Mouse (Mus musculus): ENCODE measurements around the gene Maml3. TPM values are rescaled to one million over a fixed set of nuclear protein-coding genes. Genes with fewer than 3 reads are reported as not detected.

Gene Maml3
- total and polyA plus RNA-seq, 3 experiments, result 0.81 to 1.8 (median 0.98) TPM

- H3K27me3 ChIP-seq (replicated peaks), result no peaks in the 10 kb centered on the region
- H3K9me3 ChIP-seq (replicated peaks; ENCODE audit: low read length), result no peaks in the 10 kb centered on the region
- no peaks in the 10 kb centered on the region for H3K36me3 ChIP-seq (replicated peaks in 1 of 2; ENCODE audit: control insufficient read depth in 1 of 2, insufficient read depth in 1 of 2, low read length in 1 of 2)
- no peak overlapping the region for H3K4me2 ChIP-seq (ENCODE audit: insufficient read depth, low read depth, poor library complexity, severe bottlenecking)
- dilution Hi-C loops (cut with MboI; ENCODE audit: extremely low pct_ligation_motif_present, extremely low pct_unique_long_range_greater_than_20kb, low sequenced_read_pairs) (no loop called here), in situ Hi-C loops (cut with MboI; ENCODE audit: low pct_ligation_motif_present, low pct_unique_long_range_greater_than_20kb, low sequenced_read_pairs) (no loop called here)
- no peak for DNase-seq (ENCODE audit: extremely low read depth)
- no peaks in the 10 kb centered on the region for H3K79me2 ChIP-seq (replicated peaks; ENCODE audit: control insufficient read depth, extremely low read depth, insufficient read depth, poor library complexity, severe bottlenecking)
- H3K4me1 ChIP-seq (ENCODE audit: control insufficient read depth in 1 of 2, insufficient read depth in 2 of 2), result peaks cover 14 to 34% of the 10 kb centered on the region in 2 experiments; a peak in 3 of 4 replicates
- H3K27ac ChIP-seq (ENCODE audit: insufficient read depth, low read depth), result no peak overlapping the region
- no peak overlapping the region for H3K9ac ChIP-seq (ENCODE audit: insufficient read depth, low read depth)
- no peak for TF ChIP-seq CTCF (conservative IDR thresholded peaks at IDR 0.05 in 1 of 2, IDR thresholded peaks at IDR 0.05 in 1 of 2; ENCODE audit: low read depth in 2 of 2, low read length in 2 of 2)
- H3K4me3 ChIP-seq (replicated peaks in 1 of 3; ENCODE audit: low read depth in 2 of 3, low read length in 2 of 3, poor library complexity in 1 of 3), result no peak overlapping the region
Measured at GRCm38 (mm10) chr3:51888295-51888661, 216.6 kb downstream of the Maml3 start.

GRCm38 (mm10) chr3:51885920-51886319 is 219.0 kb downstream of the Maml3 start:
- no peak overlapping the region for H3K4me2 ChIP-seq (ENCODE audit: insufficient read depth, low read depth, poor library complexity, severe bottlenecking)
- in situ Hi-C loops (cut with MboI; ENCODE audit: low pct_ligation_motif_present, low pct_unique_long_range_greater_than_20kb, low sequenced_read_pairs) (no loop called here), dilution Hi-C loops (cut with MboI; ENCODE audit: extremely low pct_ligation_motif_present, extremely low pct_unique_long_range_greater_than_20kb, low sequenced_read_pairs) (no loop called here)
- no peak overlapping the region for H3K9ac ChIP-seq (ENCODE audit: insufficient read depth, low read depth)
- no peak overlapping the region for H3K27ac ChIP-seq (ENCODE audit: insufficient read depth, low read depth)
- H3K9me3 ChIP-seq (replicated peaks; ENCODE audit: low read length), result no peaks in the 10 kb centered on the region
- H3K79me2 ChIP-seq (replicated peaks; ENCODE audit: control insufficient read depth, extremely low read depth, insufficient read depth, poor library complexity, severe bottlenecking), result no peaks in the 10 kb centered on the region
- H3K4me1 ChIP-seq (ENCODE audit: control insufficient read depth in 1 of 2, insufficient read depth in 2 of 2), result peaks cover 9 to 26% of the 10 kb centered on the region in 2 experiments; a peak in 3 of 4 replicates
- H3K27me3 ChIP-seq (replicated peaks), result no peaks in the 10 kb centered on the region
- H3K4me3 ChIP-seq (replicated peaks in 1 of 3; ENCODE audit: low read depth in 2 of 3, low read length in 2 of 3, poor library complexity in 1 of 3), result no peak overlapping the region
- no peak for TF ChIP-seq TBP (conservative IDR thresholded peaks at IDR 0.05; ENCODE audit: low read depth, low read length)
- no peak for TF ChIP-seq UBTF (IDR thresholded peaks at IDR 0.05; ENCODE audit: low read depth, low read length)
- no peak for TF ChIP-seq MYC (IDR thresholded peaks at IDR 0.05; ENCODE audit: low read depth, low read length)
- no peak for TF ChIP-seq MAX (IDR thresholded peaks at IDR 0.05; ENCODE audit: low read length)
- TF ChIP-seq CTCF (conservative IDR thresholded peaks at IDR 0.05 in 1 of 2, IDR thresholded peaks at IDR 0.05 in 1 of 2; ENCODE audit: low read depth in 2 of 2, low read length in 2 of 2), result no peak
- TF ChIP-seq ETS1 (conservative IDR thresholded peaks at IDR 0.05; ENCODE audit: low read depth, low read length), result no peak
- TF ChIP-seq MAFK (IDR thresholded peaks at IDR 0.05; ENCODE audit: insufficient replicate concordance, low read length), result no peak
- no peaks in the 10 kb centered on the region for H3K36me3 ChIP-seq (replicated peaks in 1 of 2; ENCODE audit: control insufficient read depth in 1 of 2, insufficient read depth in 1 of 2, low read length in 1 of 2)
- DNase-seq (ENCODE audit: extremely low read depth), result no peak

GRCm38 (mm10) chr3:51885487-51885886 is 219.4 kb downstream of the Maml3 start:
- H3K9ac ChIP-seq (ENCODE audit: insufficient read depth, low read depth), result no peak overlapping the region
- TF ChIP-seq TBP (conservative IDR thresholded peaks at IDR 0.05; ENCODE audit: low read depth, low read length), result no peak
- no peak for TF ChIP-seq ZMIZ1 (IDR thresholded peaks at IDR 0.05; ENCODE audit: low read depth, low read length)
- TF ChIP-seq NRF1 (IDR thresholded peaks at IDR 0.05; ENCODE audit: low read depth, low read length), result no peak
- TF ChIP-seq ZC3H11A (IDR thresholded peaks at IDR 0.05; ENCODE audit: low read depth, low read length), result no peak
- no peak for TF ChIP-seq USF2 (conservative IDR thresholded peaks at IDR 0.05; ENCODE audit: low read depth, low read length)
- TF ChIP-seq MAZ (IDR thresholded peaks at IDR 0.05; ENCODE audit: low read depth, low read length), result no peak
- TF ChIP-seq GABPA (IDR thresholded peaks at IDR 0.05; ENCODE audit: insufficient replicate concordance, low read depth, low read length), result no peak
- in situ Hi-C loops (cut with MboI; ENCODE audit: low pct_ligation_motif_present, low pct_unique_long_range_greater_than_20kb, low sequenced_read_pairs), result no loop called here
- H3K4me1 ChIP-seq (ENCODE audit: control insufficient read depth in 1 of 2, insufficient read depth in 2 of 2), result peaks cover 9 to 26% of the 10 kb centered on the region in 2 experiments; a peak in 3 of 4 replicates
- dilution Hi-C loops (cut with MboI; ENCODE audit: extremely low pct_ligation_motif_present, extremely low pct_unique_long_range_greater_than_20kb, low sequenced_read_pairs), result no loop called here
- H3K79me2 ChIP-seq (replicated peaks; ENCODE audit: control insufficient read depth, extremely low read depth, insufficient read depth, poor library complexity, severe bottlenecking), result no peaks in the 10 kb centered on the region
- H3K4me3 ChIP-seq (replicated peaks in 1 of 3; ENCODE audit: low read depth in 2 of 3, low read length in 2 of 3, poor library complexity in 1 of 3), result no peak overlapping the region
- H3K9me3 ChIP-seq (replicated peaks; ENCODE audit: low read length), result no peaks in the 10 kb centered on the region
- no peaks in the 10 kb centered on the region for H3K36me3 ChIP-seq (replicated peaks in 1 of 2; ENCODE audit: control insufficient read depth in 1 of 2, insufficient read depth in 1 of 2, low read length in 1 of 2)
- DNase-seq (ENCODE audit: extremely low read depth), result no peak
- no peak overlapping the region for H3K27ac ChIP-seq (ENCODE audit: insufficient read depth, low read depth)
- H3K4me2 ChIP-seq (ENCODE audit: insufficient read depth, low read depth, poor library complexity, severe bottlenecking), result no peak overlapping the region
- no peaks in the 10 kb centered on the region for H3K27me3 ChIP-seq (replicated peaks)

Data from CH12.LX (cell line).